Mouse (Mus musculus) CD8-positive naive resting alpha-beta T cell, adult 2 months (primary cell): ENCODE data around the gene Socs4.
"Not testable (repeated sequence)": the region's sequence is repeated elsewhere in the genome, so short reads cannot be mapped to it uniquely, and the experiment has no call there.

Experiments used
- DNase-seq, 2 experiments: peaks; one replicate each; pipeline ENCODE4 v3.0.0; 2022; ENCODE audit warnings: low read depth in 2 of 2, low spot score in 2 of 2

The Socs4 gene

GRCm38 (mm10) chr14:47286215-47286614 lies 9.5 kb downstream of the Socs4 start:
- DNase-seq, result no peak

- DNase-seq, result no peak
Measured at GRCm38 (mm10) chr14:47287021-47287420, 10.3 kb downstream of the Socs4 start.

- no peak for DNase-seq
Measured at GRCm38 (mm10) chr14:47291772-47292171, 15.0 kb downstream of the Socs4 start.

- DNase-seq, result no peak
Measured at GRCm38 (mm10) chr14:47294136-47294535, 17.4 kb downstream of the Socs4 start.

- no peak for DNase-seq
Measured at GRCm38 (mm10) chr14:47296232-47296631, 19.5 kb downstream of the Socs4 start.

GRCm38 (mm10) chr14:47297785-47298407 lies 21.2 kb downstream of the Socs4 start, which contains the start of gene Mapk1ip1l:
Gene Mapk1ip1l (plus strand): TSS chr14:47298266.
- DNase-seq, result peak; percentile 89 to 90

- DNase-seq, result no peak
Measured at GRCm38 (mm10) chr14:47298408-47298792, 21.7 kb downstream of the Socs4 start.

- DNase-seq, result peak in 1 of 2 experiments; percentile 27
Measured at GRCm38 (mm10) chr14:47298819-47299261, 22.1 kb downstream of the Socs4 start.

- DNase-seq, result no peak
Measured at GRCm38 (mm10) chr14:47302885-47303680, 26.4 kb downstream of the Socs4 start.

- DNase-seq, result no peak
Measured at GRCm38 (mm10) chr14:47304814-47305405, 28.2 kb downstream of the Socs4 start.

GRCm38 (mm10) chr14:47305933-47306332 lies 29.2 kb downstream of the Socs4 start:
- no peak for DNase-seq

- no peak for DNase-seq
Measured at GRCm38 (mm10) chr14:47307669-47308068, 30.9 kb downstream of the Socs4 start.

GRCm38 (mm10) chr14:47309061-47309460 lies 32.3 kb downstream of the Socs4 start:
- no peak for DNase-seq

GRCm38 (mm10) chr14:47310342-47311181 lies 33.8 kb downstream of the Socs4 start:
- no peak for DNase-seq

- DNase-seq, result no peak
Measured at GRCm38 (mm10) chr14:47319362-47319761, 42.6 kb downstream of the Socs4 start.

GRCm38 (mm10) chr14:47321581-47321980 lies 44.9 kb downstream of the Socs4 start:
- DNase-seq, result not testable (repeated sequence)

GRCm38 (mm10) chr14:47325965-47326761 lies 49.4 kb downstream of the Socs4 start:
- no peak for DNase-seq

GRCm38 (mm10) chr14:47327347-47327746 lies 50.6 kb downstream of the Socs4 start:
- no peak for DNase-seq

- no peak for DNase-seq
Measured at GRCm38 (mm10) chr14:47331920-47332319, 55.2 kb downstream of the Socs4 start.

- DNase-seq, result peak; percentile 39 to 63
Measured at GRCm38 (mm10) chr14:47334819-47335218, 58.1 kb downstream of the Socs4 start.
